Mouse (Mus musculus) thymus, adult 2 months (tissue): ENCODE results near the gene Ms4a6d.

Experiments used
- CTCF ChIP-seq: fragments of 200-500 bp; IDR thresholded peaks from 2 replicates; pipeline ENCODE4 v1.5.1; 2012; ENCODE audit warnings: mild to moderate bottlenecking, control low read depth, low read length, moderate library complexity, borderline replicate concordance; ENCODE audit not compliant: control insufficient read depth, poor library complexity, insufficient read depth; ENCODE audit errors: extremely low read depth
- POLR2A ChIP-seq: fragments of 200-500 bp; IDR thresholded peaks from 2 replicates; pipeline ENCODE4 v1.6.1; 2012; ENCODE audit warnings: mild to moderate bottlenecking, low read length, control low read depth, moderate library complexity; ENCODE audit not compliant: control insufficient read depth, poor library complexity, insufficient read depth; ENCODE audit errors: extremely low read depth

DNA sequence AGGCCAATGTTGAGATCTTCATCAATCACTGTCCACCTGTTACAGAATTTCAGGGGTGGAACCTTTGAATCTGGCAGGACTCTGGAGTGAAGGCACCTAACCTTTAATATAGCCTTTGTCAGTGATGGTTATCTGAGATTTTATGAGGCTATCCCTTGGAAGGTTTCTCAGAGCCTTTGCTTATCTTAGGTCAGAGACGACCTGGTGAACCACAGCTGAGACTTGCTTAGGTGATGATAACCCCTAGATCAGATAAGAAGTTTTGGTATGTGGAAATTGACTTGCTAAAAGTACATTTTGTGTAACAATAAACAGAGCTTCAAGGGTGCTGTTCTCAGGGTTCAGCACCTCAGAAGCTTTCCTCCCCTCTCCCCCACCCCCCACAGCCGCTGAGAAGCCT is 7.6 kb upstream of the Ms4a6d start:
- no peak for TF ChIP-seq CTCF
- no peak for TF ChIP-seq POLR2A
